Mouse (Mus musculus): Measurements from ENCODE around the gene Plcxd1.
"Not testable (repeated sequence)": the region's sequence is repeated elsewhere in the genome, so short reads cannot be mapped to it uniquely, and the experiment has no call there.

GRCm38 (mm10) chr5:110072413-110072812, 27.4 kb upstream of the Plcxd1 start, which contains the start of gene Gm17655:
- not testable (repeated sequence) for TF ChIP-seq CTCF, EP300 (IDR thresholded peaks at IDR 0.05; ENCODE audit: low read depth)

Data from heart, postnatal 0 days (tissue).